Mouse (Mus musculus) left cerebral cortex, adult 18-20 months (tissue): ENCODE results near the gene Nudt17. TPM values are rescaled to one million over a fixed set of nuclear protein-coding genes. Genes with fewer than 3 reads are reported as not detected.
"Not testable (repeated sequence)": the region's sequence is repeated elsewhere in the genome, so short reads cannot be mapped to it uniquely, and the experiment has no call there.

Experiments
- DNase-seq, 2 experiments: peaks; one replicate each; pipeline ENCODE4 v3.0.0; 2021 to 2022; ENCODE audit warnings: low spot score in 2 of 2, mixed read lengths in 1 of 2
- total RNA-seq, 2 experiments: library from RNA; stranded (reverse); gene quantifications; 2 replicates each; pipeline ENCODE4 v1.2.3; 2021

Nudt17 gene
- total RNA-seq, 2 experiments from 2014 or later, result 12.4 to 14.9 TPM

DNA sequence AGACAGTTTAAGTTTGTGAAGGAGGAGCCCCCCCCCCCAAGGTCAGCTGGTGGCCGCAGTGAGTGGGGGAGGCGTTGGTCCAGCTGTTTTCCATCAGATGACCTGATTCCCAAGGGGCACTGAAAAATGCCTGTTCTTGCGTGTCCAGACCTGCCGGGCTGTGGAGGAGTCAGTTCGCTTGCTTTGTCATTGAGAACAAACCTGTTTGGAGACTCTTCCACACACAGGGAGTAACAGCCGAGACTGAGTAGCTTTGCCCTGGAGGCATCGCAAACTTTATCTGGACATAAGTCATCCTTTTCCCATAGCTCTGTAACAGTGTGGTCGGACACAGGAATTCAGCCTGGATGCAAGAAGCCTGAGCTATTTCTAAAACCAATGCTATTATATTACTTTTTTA lies 33.9 kb downstream of the Nudt17 start:
- no peak for DNase-seq

DNA sequence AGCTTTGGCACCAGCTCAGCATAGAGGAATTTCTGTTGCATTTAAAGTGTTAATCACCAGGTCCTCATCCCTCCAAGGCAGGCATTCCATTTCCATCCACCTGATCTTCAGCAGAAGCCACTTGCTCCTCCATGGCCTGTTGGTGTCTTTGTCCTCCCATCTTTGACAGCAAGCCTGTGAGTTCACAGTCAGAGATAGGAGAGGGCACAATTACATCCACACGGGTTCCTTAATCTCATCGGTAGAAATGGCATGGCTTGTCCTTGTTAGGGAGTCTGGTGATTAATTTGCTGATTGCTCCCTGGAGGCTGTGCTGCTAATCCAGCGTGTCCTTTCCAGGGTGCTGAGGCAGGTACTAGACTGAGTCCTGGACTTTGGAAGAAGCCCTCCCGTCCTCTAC lies 34.8 kb downstream of the Nudt17 start:
- DNase-seq, result no peak

GRCm38 (mm10) chr3:96671519-96671918 lies 36.8 kb downstream of the Nudt17 start:
- DNase-seq, result no peak

DNA sequence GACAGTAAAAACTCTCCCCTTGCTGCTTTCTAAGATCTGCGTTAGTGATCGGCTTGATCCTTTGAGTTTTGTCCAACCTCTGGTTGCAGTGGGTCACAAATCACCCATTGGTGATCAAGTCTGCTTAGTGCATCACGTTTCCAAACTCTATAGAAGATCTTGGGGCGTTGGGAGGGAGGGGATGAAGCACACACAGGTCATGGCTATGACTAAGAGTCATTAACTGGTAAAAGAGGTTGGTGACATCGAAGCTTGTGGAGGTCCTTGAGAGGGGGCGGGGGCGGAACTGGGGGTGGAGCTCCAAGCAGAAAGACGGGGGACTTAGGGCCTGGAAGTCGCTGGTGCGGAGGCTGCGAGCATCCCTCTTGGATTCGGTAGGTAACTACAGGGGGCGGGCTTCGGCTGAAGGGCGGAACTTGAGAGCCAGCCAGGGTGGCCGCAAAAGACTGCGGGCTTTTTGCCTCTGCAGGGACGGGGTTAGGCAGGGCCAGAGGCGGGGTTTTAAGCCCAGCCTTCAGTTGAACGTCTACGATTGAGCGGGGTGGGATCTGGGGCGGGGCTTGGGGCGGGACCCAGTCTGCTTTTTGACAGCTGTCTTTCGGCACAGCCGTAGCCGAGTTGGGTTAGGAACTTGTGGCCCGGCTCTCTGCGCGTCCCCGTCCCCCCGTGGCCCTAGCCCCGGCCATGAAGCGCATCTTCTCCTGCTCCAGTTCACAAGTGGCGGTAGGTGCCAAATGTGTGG lies 38.5 kb downstream of the Nudt17 start, which contains the start of gene Ankrd35:
Ankrd35 (plus strand) TSS at position 405 of the 742 bp plus-strand sequence.
- peak; percentile 68 to 69 for DNase-seq

DNA sequence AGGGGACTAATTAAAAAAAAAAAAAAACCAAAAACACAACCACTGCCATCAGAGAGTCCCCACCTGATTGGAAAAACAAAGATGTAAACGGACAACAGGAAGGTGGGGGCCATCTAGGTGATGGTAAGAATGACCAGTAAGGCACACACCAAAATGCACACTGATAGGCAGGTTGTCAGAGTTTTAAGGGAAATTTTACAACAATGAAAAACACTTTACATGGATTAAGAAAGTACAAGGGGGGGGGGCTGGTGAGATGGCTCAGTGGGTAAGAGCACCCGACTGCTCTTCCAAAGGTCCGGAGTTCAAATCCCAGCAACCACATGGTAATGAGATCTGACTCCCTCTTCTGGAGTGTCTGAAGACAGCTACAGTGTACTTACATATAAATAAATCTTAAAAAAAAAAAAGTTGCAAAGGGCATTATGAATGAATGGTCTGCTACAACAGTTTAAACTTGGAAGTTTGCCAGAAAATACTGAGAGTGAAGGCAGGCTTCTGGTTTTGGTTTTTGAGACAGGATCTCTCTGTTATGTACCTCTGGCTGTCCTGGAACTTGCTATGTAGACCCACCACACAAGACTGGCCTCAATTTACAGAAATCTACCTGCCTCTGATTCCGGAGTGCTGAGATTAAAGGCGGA lies 39.8 kb downstream of the Nudt17 start:
- DNase-seq, result no peak

DNA sequence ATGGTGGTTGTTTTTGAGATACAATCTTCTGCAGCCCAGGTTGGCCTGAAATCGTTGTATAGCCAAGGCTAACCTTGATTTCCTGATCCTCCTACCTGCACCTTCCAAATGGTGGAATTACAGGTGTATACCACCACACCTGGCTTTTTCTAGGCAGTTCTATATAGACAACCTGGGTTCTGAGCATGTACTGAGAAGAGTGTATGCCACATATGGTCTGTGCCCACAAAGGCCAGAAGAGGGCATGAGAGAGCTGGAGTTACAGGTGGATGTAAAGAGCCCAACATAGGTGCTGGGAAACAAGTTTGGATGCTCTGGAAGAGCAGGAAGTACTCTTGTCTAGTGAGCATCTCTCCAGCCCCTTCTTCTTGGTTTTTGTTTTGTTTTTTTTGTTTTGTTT lies 41.0 kb downstream of the Nudt17 start:
- no peak for DNase-seq

DNA sequence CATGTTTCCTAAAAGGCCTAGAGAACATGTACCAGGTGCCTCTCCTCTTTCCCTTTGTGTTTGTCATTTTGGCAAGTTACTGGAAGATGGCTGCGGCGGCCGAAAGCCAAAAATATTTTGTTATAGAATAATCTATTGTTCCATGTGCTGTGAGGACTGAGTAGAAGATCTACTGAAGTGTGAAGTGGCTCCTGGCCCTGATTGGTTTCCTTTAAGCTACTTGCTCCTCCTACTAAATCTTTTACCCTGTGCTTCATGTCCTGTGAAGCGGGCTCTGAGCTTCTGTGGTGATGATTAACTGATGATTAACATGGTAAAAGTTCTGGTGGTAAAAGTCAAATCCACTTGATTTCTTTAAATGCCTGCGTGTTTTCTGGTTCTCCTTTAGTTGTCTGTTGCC lies 41.4 kb downstream of the Nudt17 start:
- no peak for DNase-seq

- not testable (repeated sequence) for DNase-seq
These were observed 42.5 kb downstream of the Nudt17 start for GRCm38 (mm10) chr3:96665732-96666363.

DNA sequence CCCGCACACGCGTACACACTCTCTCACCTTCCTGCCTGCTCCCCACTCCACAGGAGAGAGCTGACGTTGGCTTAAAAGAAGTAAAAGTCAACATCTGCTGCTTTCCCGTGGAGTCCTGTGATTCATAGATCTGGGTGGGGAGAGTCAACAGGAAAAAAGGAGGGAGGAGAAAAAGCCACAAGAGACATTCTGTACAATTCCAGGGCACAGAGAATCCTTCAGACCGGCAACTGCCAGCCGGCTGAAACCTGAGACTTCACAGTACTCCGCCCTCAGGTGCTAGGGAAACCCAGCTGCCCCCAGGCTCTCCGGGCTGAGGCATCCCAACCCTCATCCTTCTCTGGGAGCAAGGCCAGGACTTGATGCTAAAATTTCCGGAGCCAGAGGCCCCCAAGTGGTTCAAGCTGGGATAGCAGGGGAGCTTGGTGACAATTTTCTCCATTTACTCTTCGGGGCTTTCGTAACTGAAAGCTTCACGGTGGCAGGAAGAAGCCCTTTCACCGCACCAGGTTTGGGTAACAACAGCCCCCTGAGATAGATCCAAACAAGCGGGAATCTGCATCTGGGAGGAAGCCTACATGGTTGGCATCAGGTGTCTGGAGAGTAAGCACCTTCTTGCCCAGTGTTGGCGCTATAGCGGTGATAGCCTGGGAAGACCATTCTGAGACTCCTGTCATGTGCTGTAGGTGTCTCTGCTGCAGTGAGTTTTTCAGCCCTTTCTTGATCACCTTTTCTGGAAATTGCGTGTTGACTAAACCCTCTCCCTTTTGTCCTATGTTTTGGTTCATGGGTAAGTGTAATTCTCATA lies 44.7 kb downstream of the Nudt17 start:
- peak; percentile 92 to 93 for DNase-seq

GRCm38 (mm10) chr3:96662731-96663316 lies 45.5 kb downstream of the Nudt17 start:
- no peak for DNase-seq

DNA sequence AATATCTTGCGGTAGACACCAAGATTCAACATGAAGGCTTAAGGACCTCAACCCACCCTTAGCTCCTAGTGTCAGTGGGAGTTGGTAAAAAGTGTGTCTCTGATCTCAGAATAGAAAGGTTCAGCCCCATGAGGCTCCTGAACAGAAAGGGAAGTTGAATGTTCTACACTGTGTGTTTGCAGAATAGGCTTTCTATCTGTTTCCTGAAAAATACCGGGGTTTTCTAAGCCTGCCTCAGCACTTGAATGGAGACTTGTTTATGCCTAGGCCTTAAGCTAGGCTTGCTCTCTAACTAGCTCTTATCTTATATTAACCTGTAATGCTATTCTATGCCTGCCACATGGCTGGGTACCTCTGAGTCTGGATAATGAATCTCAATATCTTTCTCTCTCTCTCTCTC lies 47.5 kb downstream of the Nudt17 start:
- DNase-seq, result no peak

Other genes starting within 250 kb of the Nudt17 start
- 1 to 10 TPM; 1.3 to 1.5 TPM for gene Hfe2, start 183.4 kb downstream of the Nudt17 start, total RNA-seq
- 10 to 100 TPM; 19.4 to 25.9 TPM for gene Txnip, start 150.6 kb downstream of the Nudt17 start, total RNA-seq
- gene Gm16253, start 131.6 kb downstream of the Nudt17 start, total RNA-seq, result not detected
- 10 to 100 TPM; 24.0 to 24.8 TPM for gene Polr3gl, start 114.4 kb downstream of the Nudt17 start, total RNA-seq
- 10 to 100 TPM; 67.3 to 77.4 TPM for gene Ankrd34a, start 111.9 kb downstream of the Nudt17 start, total RNA-seq
- gene Lix1l, start 107.4 kb downstream of the Nudt17 start, total RNA-seq, result 10 to 100 TPM; 20.8 to 21.5 TPM
- 10 to 100 TPM; 41.5 to 49.6 TPM for gene Rbm8a, start 78.6 kb downstream of the Nudt17 start, total RNA-seq
- 10 to 100 TPM; 59.1 to 65.7 TPM for gene Pex11b, start 73.2 kb downstream of the Nudt17 start, total RNA-seq
- under 1 TPM; 0.59 to 0.65 TPM for gene Gm42957, start 73.1 kb downstream of the Nudt17 start, total RNA-seq
- 1 to 10 TPM; 2.3 to 2.5 TPM for gene Itga10, start 63.0 kb downstream of the Nudt17 start, total RNA-seq
- gene Ankrd35, start 38.4 kb downstream of the Nudt17 start, total RNA-seq, result 1 to 10 TPM; 8.1 to 9.0 TPM
- 10 to 100 TPM; 34.5 to 34.8 TPM for gene Pias3, start 12.2 kb downstream of the Nudt17 start, total RNA-seq
- gene Polr3c, start 19.1 kb upstream of the Nudt17 start, total RNA-seq, result 10 to 100 TPM; 21.5 to 24.8 TPM
- 10 to 100 TPM; 61.8 to 65.3 TPM for gene Rnf115, start 19.1 kb upstream of the Nudt17 start, total RNA-seq
- gene Pdzk1, start 120.7 kb upstream of the Nudt17 start, total RNA-seq, result under 1 TPM in 1 of 2 experiments, not detected in 1; 0.23 TPM
- not detected for gene Cd160, start 120.8 kb upstream of the Nudt17 start, total RNA-seq
- under 1 TPM; 0.37 to 0.73 TPM for gene Gja5, start 196.1 kb upstream of the Nudt17 start, total RNA-seq
- 10 to 100 TPM; 46.9 to 51.0 TPM for gene Gpr89, start 196.8 kb upstream of the Nudt17 start, total RNA-seq
- gene Gja8, start 217.5 kb upstream of the Nudt17 start, total RNA-seq, result not detected